Mouse (Mus musculus) embryo, embryonic 10 days (tissue): ENCODE measurements at regions not wholly inside any gene's neighbourhood (a gene's known extent, or its start where the extent isn't known, plus 50 kb on each side); places are given as distances from the start of the nearest gene placed in this dataset.
"Not testable (repeated sequence)": the region's sequence is repeated elsewhere in the genome, so short reads cannot be mapped to it uniquely, and the experiment has no call there.

Experiments
- DNase-seq: peaks from one replicate; pipeline ENCODE4 v3.0.0-alpha.2; 2015; ENCODE audit warnings: low spot score

DNA sequence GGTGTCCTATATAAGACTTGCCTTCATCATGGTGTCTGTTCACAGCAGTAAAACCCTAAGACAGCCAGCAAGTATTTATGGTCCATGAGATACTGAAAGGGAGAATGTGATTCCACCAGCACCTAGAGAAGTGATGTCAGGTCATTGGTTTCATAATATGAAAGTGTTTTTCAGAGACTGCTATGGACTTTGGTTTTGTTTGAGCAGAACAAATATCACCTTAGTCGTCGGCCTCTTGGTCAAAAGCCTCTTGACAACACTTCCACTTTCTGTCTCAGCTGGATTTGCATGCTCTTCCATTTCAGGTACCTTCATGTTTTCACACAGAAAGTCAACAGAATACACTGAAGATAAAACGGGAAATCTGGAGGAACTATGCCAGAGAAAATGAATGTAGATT is 56.7 kb upstream of the Lrrc8b start:
- DNase-seq = no peak

DNA sequence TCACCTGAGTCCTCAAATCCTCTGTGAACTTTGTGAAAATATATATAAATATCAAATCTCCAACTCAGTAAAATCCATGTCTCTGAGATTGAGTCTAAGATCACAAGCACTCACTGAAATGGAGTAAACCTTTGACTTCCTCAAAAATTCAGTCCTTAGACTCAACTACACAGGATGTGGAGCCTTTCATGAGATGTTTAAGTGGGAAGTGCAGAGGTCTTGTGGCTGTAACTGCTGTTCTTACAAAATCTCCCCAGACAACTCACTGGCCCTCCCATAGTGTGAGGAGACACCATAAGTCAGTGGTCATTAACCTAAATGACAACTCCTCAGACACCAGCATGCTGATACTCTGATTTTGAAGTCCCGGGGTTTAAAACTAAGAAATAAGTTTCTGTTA is 59.2 kb upstream of the Lrrc8b start:
- DNase-seq = not testable (repeated sequence)

DNA sequence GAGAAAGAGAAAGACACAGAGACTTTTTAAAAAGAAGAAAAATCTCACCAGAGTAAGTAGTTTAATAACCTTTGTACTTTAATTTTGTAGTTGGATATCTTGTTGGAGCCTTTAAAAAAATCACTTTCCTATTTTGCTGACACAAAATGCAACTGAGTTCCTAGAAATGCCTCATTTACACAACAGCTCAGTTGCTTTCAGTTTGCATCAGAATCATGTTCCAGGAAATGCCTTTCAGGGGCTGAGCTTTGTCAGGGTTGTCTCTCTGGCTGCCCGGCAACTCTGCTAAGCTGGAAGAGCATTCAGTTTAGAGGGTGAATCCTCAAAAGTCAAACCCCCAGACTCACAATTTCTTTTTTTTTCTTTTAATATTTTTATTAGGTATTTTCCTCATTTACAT is 60.5 kb upstream of the Gbp6 start:
- no peak for DNase-seq

DNA sequence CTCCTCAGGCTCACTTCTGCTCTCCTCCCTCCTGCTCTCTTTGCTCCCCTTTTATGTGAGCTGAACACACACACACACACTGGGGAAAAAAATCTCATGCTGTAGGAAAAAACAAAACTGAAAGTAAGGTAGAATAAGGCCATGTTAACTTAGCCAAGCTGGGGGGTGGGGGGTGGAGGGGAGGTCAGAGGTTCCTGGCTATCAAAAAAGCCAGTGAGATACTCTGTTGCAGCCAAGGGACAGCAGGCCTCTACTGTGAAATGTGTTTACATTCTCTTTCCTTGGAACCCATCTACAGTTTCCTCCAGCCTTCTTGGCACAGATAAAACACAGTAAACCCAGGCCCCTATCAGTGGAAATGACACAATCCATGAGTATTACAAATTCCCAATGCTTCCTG is 53.0 kb upstream of the Gbp6 start:
- no peak for DNase-seq

DNA sequence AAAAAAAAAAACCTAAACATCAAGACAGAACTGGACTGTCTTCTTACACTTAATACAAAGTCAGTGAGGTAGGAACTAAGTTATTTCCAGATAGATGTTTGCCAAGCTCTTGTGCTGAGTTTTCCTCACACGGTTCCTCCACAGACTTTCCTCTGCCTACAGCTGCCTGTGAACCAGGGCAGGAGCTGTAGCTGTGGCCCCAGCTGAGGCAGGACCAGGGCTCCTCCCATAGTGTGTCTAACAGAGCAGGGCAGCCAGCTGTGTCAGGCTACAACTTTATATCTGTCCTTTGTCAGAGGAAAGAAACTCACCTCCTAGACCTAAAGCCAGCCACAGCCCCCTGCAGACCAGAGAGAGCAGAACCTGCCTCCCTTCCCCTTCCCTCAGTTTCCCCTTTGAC is 52.5 kb upstream of the Gbp6 start:
- not testable (repeated sequence) for DNase-seq

DNA sequence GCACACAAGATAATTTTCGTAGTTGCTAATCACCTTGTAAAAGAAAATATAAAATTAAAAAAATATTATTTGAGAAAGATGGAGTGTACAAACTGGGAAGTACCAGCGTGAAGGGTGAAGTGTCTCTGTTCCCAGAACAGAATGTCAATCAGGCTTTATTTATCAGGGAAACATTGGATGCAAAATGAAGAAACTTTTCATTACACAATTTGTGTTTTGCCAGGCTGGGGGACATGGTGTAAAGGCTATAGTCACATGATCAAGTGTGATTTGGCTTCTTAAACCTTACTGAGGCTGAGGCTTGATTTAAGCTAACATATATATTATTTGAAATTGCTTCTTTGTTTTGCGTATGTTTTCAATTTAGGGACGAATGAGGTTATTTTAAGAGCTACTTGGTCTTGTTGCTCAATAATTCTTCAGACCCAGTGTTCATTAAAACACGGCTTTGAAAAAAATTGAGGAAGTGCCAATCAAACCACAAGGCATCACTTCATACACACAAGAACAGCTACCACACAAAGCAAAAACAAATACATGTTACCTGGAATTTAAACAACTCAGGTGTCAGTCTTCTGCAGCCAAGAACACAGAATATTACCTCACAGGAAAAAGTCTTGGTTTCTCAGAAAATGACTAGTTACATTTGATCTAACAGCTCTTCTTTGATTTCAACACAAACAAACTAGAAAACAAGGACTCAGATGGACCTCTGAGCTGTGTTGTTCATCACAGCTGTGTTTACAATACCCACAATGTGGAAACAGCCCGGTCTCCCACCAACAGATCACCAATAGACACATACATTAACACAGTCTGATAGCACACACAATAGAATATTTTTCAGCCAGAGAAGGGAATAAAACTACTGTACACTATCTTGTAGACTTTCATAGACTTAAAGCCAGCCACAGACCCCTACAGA is 51.6 kb upstream of the Gbp6 start:
- DNase-seq = no peak

DNA sequence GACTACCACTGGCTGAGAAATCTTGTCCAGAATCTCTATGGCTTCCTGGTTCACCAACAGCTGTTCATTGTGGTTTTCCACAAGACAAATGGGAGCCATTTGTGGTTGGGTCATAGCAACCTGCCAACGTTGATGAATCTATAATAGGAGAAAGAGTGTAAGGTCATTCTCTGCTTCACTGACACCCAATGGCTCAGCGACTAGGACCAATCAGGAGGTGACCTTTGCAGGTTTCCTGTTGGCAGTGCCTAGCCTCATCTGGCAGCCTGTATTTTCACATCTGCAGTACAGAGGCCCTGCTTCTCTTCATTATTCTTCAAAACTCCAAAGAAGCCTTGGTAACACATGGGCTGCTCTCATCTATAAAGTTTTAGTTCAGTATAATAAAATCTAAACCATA is 50.3 kb upstream of the Gbp6 start:
- peak; percentile 4 for DNase-seq
